ENCODE assay signal across 8 mouse cellular contexts in the genomic region with DNA sequence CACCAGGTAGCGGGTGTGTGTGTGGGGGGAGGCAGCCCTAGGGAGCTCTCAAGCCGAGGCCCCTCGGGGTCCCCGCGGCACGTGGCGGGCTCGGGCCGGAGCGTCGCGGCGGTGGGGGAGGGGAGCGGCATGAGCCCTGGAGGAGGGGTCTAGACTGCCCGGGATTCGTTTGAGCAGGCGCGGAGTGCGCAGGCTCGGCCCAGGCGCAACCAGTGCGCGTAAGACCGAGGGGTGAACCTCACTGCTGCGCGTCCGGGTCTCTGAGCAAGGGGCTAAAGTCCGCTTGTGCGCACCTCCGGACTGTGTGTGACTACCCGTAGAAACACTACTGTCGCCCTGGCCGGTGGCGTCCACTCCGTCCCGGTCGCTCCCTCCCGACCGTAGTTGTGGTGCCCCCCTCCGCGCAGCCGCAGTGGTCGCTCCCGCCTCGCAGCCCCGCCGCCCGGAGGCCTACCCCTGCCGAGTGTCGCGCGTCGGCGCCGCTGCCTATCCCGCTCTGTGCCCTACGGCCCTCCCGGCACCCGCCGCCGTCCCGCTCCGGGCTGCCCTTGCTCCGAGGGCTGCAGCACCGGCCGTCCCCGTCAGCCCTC. TPM values are rescaled to one million over a fixed set of nuclear protein-coding genes. Genes with fewer than 3 reads are reported as not detected.
DNase-seq lines count a peak whose midpoint lies in the region; ATAC-seq lines count a peak whose summit lies in the region.

A gene (plus strand): TSS at position 459 of the 590 bp plus-strand sequence.

- H3K4me2 ChIP-seq in intestine, embryonic 14.5 days (ENCODE audit: low read length), result peak within 1 kb of the TSS; percentile 57

- no peaks in the 10 kb centered on the region for H3K36me3 ChIP-seq in intestine, embryonic 14.5 days (ENCODE audit: control insufficient read depth, insufficient read depth, low read length)

- H3K9me3 ChIP-seq in intestine, embryonic 14.5 days (ENCODE audit: control insufficient read depth, low read length), result no peaks in the 10 kb centered on the region; the same call in 1 of the 2 replicates

- no peaks in the 10 kb centered on the region for H3K27me3 ChIP-seq in intestine, embryonic 14.5 days (replicated peaks; ENCODE audit: control insufficient read depth, insufficient read depth, low read length)

- peak within 1 kb of the TSS; percentile 98 for H3K9ac ChIP-seq in intestine, embryonic 14.5 days (ENCODE audit: low read length)

- WGBS in intestine, embryonic 14.5 days, result under 1% methylated on average over 61 of the region's 67 CpGs

- ATAC-seq in intestine, embryonic 14.5 days (replicated peaks; ENCODE audit: low FRiP score, low TSS enrichment, low read depth), result peak; percentile 99

- peaks cover 13% of the 10 kb centered on the region for H3K4me1 ChIP-seq in intestine, embryonic 14.5 days (replicated peaks; ENCODE audit: control insufficient read depth, insufficient read depth, low read length)

- DNase-seq in adrenal gland, adult (ENCODE audit: inconsistent age in 2 of 2, low spot score in 1 of 2), result peak; percentile 90 to 97
- DNase-seq in embryo, embryonic 10.5 days (ENCODE audit: low spot score), result peak; percentile 89
- DNase-seq in gastrocnemius, postnatal 25 days, result peak; percentile 85
- DNase-seq in intestine, embryonic 14.5 days (ENCODE audit: low spot score), result peak; percentile 95
- peak; percentile 86 to 89 for DNase-seq in left cerebral cortex, postnatal 14 days (ENCODE audit: low spot score in 2 of 2)
- peak; percentile 94 for DNase-seq in mesoderm, embryonic 11.5 days (ENCODE audit: low read depth, low spot score)
- DNase-seq in right cerebral cortex, postnatal 36 days (ENCODE audit: low spot score in 2 of 2), result peak; percentile 80 to 82
- peak; percentile 89 for DNase-seq in yolk sac, embryonic 10.5 days (ENCODE audit: low spot score)

- peak within 1 kb of the TSS; percentile 97 for H3K27ac ChIP-seq in intestine, embryonic 14.5 days (ENCODE audit: low read depth)

- peak within 1 kb of the TSS; percentile 93 for H3K4me3 ChIP-seq in intestine, embryonic 14.5 days (ENCODE audit: low read depth, low read length)

- intact Hi-C loops in left cerebral cortex, postnatal 14 days (cut with DNase I), result no loop called here

RNA-seq across cellular contexts. Expression of the gene that starts here (rescaled TPM):
- 10 to 100 TPM; 50.0 to 58.5 TPM for total RNA-seq in gastrocnemius, postnatal 25 days (2021)
- polyA plus RNA-seq in intestine, embryonic 14.5 days (2014; fragmentation: Nextera tagmentation; extraction: Ambion mirVana), result 203 and 228 TPM in 2 replicates
- 10 to 100 TPM; 97.2 to 99.5 TPM for total RNA-seq in left cerebral cortex, postnatal 14 days (2021)

Comparison
In these comparisons a context has a peak if more than half of its experiments do, and no peak if none do; other contexts are left out.
1. Peak in every context shown above with its lines: DNase-seq, ATAC-seq, H3K4me3 ChIP-seq and H3K27ac ChIP-seq.